Mouse (Mus musculus): ENCODE measurements at regions not wholly inside any gene's neighbourhood (a gene's known extent, or its start where the extent isn't known, plus 50 kb on each side); places are given as distances from the start of the nearest gene placed in this dataset.
"Not testable (repeated sequence)": the region's sequence is repeated elsewhere in the genome, so short reads cannot be mapped to it uniquely, and the experiment has no call there.

DNA sequence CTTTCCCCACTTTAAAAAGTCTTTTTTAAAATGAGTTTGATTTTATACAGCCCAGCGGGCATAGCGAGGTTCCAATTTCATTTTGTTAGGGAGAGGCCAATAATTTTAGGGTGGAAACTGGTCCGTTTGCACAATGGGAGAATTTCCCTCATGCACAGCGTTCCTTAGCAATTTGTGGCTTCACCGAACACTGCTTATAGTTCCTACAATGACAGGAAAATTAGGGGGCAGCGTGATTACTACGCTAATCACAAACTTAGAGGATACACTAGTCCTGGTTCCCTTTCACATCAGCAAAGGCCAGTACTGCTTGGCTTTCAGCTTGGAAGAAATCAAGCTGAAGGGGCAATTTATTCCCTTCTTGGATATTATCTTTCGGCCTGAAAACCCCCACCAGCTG is 745.1 kb upstream of the Gm19410 start:
- DNase-seq, result no peak

DNA sequence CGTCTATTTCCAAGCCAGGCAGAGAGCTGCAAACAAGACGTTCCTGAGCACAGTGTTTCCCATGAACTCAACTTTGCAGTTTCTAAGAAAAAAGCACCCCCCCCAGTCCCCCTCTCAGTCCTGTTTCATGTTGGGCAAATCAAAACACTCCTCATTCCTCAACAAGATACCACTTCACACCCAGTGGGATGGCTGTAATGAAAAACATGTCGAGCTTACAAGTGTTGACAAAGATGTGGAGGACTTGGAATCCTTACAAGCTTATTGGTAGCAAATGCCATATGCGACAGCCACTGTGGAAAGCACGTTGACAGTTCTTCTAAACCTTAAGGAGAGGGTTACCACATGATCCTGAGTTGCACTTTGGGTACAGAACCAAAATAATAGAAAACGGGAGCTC is 742.9 kb upstream of the Gm19410 start:
- no peak for DNase-seq

DNA sequence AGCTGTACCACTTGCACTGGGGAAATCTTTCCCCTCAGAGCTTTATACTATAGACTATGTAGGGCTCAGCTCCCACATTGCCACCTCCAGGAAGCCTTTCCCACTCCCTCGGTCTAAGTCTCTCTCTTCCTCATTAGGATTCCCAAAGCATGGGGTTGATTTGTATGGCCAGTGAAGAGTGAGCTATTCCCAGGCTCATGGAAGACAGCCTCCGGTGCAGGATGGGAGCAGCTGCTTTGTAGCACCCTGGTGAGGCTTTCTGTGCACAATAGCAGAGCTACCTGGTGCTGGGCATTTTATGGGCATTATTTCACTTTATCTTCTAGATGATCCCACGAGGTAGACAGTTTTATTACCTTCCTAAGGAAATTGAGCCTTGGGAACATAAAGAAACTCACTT is 717.8 kb upstream of the Gm19410 start:
- no peak for DNase-seq

DNA sequence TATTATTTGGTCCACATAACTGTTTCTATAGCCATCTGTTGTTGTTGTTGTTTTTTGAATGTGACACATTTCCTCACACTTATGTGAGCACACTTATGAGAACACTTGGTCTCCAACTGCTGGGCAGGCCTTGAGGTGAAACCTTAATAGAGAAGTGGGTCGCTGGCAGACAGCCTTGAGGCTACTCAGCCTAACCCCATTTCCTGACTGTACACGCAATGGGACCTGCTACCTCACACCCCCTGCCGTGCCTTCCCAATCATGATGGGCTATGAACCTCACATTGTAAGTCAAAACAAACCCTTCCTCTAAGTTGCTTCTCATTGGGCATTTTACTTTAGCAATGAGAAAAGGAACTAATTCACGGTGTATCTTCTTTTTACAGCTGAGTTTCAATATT is 712.1 kb upstream of the Gm19410 start:
- DNase-seq, result no peak

DNA sequence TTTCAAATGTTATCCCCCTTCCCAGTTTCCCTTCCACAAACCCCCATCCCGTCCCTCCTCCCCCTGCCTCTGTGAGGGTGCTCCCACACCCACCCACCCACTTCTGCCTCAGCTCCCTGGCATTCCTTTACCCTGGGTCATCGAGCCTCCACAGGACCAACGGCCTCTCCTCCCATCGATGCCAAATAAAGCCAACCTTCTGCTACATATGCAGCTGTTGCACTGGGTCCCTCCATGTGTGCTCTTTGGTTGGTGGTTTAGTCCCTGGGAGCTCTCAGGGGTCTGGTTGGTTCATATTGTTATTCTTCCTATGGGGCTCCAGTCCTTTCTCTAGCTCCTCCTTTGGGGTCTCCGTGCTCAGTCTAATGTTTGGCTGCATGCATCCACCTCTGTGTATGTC is 704.5 kb upstream of the Gm19410 start:
- no peak for DNase-seq

DNA sequence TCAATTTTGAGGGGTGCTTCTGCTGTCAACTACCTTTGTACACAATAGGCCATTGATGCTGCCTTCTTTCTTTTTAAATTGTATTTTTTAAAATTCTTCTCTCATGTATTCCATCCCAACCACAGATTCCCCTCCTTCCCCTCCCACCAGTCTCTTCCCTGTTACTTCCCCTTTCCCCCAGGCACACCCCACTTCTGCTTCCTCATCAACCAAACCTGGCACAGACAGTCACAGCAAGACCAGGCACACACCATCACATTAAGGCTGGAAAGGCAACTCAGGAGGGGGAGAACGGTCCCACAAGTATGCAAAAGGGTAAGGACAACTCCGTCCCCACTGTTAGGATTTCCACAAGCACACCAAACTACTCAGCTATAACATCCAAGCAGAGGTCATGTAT is 697.4 kb upstream of the Gm19410 start:
- DNase-seq, result no peak

DNA sequence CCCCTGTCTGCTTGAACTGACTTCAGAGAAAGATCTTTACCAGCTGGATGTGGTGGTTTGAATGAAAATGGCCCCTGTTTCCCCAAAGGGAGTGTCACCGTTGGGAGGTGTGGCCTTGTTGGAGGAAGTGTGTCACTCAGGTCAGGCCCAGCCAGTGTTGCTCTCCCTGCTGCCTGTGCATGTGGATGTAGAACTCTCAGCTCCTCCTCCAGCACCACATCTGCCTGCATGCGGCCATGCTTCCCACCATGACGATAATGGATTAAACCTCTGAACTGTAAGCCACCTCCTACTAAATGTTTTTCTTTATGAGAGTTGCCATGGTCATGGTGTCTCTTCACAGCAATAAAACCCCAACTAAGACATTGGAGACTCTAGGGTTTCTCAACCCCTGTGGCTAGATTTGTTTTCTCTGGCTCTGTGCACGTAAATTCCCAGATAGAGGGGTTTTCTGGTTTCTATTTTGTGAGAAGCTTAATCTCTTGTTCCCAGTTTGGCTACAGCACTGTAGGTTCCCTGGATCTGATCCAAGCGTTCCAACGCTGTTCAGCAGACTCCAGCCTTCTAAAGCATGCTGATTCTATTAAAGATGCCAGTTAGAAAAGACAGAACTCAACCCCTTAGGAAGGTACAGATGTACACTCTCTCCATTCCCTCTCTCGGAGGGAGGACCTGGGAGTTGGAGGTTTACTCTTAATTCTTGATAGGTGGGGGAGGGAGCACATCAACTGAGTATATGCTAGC is 695.2 kb upstream of the Gm19410 start:
- DNase-seq, result peak; percentile 22

DNA sequence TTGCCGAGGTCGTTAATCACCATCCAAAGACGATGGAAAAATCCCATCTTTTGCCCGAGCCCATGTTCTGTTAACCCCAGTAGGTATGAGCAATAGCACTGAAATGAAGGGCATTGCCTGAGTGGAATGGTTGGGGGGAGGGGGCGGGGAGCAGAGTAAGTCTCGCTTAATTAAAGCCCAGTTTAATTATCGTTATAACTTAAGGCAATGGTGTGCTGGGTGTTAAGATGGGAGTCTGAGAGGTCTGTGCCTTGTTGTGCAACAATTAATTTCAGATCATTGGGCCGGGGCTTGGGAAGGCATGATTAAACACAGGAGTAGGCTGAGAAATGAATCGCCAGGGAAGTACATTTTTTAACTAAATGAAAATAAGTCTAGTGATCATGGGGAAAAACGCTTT is 689.6 kb upstream of the Gm19410 start:
- no peak for DNase-seq

DNA sequence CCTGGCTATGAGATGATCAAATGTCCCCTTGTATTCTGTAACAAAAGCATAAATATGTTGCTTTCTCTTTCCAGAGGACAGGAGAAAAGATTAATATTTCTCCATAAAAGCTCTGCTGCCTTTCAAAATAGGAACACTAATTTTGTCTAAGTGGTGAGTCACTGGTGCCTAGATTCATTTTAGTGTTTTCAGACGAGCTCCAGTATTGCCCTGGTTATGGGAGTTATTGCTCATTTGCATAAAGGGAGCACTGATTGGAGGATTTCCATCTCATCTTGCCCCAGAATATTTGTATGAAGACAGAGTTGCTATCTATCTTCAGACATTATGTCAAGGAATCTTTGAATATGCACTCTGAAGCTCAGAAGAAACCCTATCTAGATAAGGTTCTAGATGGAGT is 682.4 kb upstream of the Gm19410 start:
- no peak for DNase-seq

DNA sequence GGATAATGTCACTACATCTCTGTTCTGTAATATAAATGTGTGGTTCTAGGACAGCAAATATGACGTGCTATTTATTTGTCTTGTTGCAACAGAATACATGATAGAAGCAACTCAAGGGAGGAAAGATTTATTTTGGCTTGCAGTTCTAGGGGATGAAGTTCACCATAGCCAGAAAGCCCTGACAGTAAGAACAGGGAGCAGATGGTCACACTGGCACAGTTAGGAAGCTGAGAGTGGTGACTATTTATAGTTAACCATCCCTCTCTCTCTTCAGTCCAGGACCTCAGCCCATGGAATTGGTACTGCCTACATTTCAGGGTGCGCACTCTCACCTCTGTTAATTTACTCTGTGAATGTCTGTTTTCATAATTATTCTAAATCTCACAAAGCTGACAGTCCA is 678.5 kb upstream of the Gm19410 start:
- DNase-seq, result no peak

DNA sequence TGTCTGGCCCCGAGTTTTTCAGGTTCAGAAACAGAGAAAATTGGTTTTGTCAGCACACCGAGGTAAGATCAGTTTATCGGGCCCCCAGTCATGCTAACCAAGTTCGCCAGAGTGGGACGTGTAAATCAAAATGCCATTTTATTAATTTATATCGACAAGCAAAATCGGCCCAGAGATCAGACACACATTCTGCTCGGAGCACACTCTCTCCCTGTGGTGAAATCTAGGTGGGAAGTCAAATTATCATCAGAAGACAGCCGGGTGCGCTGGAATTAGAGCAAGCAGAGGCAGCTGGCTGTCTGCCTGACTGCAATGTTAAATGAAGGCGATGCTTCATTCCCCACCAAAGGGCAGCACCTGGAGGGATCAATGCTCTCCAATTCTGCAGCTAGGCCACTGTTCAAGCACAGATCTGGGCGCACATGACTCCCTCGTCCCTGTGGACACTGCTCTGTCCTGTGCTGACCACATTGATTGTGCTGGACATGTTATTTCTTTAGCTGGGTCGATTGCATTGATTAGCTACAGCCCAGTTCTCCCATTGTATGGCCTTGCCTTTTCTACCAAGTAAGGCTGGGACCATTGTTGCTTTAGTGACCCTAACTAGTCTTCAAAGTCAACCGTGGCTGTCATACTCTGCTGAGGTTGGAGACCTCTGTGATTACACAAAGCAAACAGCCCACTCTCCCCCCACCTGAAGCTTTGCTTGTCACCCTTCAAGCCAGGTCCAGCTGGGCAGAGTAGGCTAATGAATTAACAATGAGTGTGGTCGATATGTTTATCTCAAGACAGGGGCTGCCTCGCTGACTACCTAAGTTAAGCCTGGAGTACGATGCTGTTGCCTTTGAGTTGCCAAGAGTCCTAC is 677.0 kb upstream of the Gm19410 start:
- no peak for DNase-seq

DNA sequence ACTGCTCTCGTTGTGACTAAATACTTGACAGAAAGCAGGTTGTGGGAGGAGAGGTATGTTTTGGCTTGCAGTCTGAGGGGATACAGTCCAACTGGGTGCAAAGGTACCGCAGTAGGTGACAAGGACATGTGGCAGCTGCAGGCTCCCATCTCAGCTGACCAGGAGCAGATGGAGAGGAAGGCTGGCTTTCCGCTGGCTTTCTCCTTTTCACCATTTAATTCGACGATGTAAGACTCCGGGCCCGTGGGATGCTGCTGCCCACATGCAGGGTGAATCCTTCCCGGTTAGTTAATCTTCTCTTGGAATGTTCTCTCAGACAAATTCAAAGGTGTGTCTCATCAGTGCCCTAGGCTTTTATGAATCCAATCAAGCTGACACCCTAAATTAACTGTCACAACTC is 676.1 kb upstream of the Gm19410 start:
- DNase-seq, result no peak

DNA sequence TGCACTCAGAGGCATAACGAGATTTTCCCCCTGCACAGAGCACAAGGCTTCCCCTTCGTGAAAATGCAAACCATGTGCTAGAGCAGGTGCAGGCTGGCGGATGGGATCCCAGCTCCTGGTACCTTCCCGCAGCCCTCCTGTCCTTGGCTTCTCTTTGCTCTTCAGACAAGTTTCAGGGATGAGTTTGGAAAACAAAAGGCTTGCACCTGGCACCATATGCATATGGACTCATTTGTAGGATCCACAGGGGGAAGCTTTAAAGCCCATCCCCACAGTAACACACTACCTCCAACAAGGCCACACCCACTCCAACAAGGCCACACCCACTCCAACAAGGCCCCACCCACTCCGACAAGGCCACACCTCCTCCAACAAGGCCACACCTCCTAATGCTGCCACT is 663.9 kb upstream of the Gm19410 start:
- DNase-seq, result no peak

DNA sequence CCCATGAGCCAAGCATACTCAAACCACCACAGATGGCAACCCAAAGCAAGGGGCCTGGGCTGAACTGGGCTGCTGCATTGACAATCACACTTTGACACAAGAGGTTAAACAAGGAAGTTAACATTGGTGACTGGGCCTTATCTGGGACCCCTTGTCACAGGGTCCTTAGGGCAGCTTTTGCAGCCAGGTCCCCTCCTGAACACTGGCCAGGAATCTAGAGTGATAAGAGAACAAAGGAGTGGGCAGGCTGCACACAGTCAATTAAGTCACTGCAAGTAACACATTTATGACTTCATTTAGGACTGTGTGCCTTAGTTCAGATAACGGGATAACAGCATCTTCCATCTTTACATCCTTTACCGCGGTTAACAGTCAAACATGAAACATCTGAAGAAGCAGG is 663.5 kb upstream of the Gm19410 start:
- DNase-seq, result not testable (repeated sequence)

DNA sequence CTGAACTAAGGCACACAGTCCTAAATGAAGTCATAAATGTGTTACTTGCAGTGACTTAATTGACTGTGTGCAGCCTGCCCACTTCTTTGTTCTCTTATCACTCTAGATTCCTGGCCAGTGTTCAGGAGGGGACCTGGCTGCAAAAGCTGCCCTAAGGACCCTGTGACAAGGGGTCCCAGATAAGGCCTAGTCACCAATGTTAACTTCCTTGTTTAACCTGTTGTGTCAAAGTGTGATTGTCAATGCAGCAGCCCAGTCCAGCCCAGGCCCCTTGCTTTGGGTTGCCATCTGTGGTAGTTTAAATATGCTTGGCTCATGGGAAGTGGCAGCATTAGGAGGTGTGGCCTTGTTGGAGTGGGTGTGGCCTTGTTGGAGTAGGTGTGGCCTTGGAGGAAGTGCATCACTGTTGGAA is 661.1 kb upstream of the Gm19410 start:
- not testable (repeated sequence) for DNase-seq

DNA sequence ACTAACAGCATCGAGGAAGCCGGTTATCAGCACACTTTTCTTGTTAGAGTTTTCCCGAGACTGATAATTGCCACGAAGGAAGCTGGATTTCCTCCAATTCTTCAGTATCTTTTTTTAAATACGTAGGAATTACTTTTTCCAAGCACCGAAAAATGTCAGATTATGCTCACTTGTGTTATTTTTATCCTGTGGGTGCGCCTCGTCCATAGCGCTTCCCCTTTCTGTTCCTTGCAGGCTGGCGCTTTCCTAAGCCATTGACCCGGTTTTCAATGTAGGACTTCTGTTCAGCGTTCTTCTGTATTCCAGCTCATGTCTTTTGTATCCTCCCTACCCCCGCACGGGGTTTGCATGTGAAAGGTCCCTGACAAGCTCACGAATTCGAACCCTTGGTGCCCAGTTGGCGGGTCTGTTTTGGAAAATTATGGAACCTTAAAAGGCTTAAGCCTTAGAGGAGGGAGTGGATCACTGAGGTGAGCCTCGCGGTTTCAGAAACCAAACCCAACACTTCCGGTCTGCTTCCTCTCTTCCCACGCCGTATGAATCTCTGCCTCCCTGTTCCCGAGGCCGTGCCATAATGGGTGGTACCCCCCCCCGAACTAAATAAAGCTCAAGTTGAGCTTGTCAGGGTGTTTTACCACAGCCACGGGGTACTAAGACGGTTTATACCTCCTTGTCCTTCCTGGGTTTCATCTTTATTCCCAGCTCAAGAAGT is 655.9 kb upstream of the Gm19410 start:
- no peak for DNase-seq

DNA sequence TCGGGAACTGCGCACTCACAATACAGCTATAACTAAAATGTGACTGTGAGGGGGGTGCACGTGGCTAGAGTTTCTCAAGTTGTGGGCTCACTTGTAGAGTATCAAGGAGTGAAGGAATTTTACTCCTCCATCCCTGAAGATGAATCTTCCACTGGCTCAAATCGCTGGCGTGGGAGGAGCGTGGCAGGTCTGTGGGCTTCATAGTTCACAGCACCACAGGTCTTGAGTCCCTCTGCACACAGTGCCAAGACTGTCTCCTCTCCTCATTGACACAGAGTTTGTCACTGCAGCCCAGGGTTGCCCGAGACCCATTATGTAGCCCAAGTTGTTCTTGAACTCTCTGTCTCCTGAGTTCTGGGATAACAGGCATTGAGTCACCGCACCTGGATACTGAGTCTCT is 655.3 kb upstream of the Gm19410 start:
- DNase-seq, result no peak

DNA sequence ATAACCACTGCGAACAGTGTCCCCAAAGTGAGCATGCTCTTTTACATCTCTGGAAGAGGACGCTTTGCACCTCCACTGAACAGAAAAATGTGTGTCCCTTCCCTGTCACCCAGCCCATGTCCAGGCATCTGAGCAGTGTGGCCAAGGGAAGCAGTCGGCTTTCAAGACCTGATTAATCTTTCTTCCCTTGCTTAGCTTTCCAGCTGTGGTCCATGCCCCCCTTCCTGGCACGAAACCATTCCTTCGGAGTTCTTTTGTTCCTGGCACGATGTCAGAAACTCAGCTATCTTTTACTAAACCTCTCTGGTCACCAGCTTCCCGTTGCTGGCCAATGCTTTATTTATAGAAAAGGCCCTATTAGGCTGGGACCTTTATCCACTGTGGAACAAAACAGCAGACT is 654.5 kb upstream of the Gm19410 start:
- DNase-seq, result no peak

DNA sequence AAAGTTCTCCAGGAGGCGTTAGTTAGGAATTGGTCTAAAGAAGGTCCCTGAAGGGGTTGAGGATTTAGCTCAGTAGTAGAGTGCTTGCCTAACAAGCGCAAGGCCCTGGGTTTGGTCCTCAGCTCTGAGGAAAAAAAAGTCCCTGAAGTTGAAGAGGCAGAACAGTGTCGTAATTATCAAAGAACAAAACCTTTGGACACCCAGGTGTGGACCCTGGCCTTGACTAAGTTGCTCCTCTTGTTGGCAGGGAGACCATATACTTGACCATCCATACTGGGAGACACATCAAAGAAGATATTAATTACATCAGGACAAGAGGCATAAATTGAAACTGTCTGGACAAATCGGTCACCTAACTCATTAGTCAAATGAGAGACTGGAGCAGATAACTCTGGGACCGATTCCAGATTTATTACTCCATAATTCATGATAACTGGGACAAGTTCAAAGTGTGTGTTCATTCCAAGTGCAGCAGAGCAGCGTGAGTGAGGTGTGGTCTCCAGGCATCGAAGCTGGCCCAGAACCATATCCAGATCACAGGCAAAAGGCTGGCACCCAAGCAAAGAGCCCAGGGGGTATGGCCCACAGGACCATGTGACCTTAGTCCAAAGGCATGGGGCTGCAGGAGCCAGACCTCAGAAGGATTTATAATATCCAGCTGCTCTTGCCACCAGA is 652.9 kb upstream of the Gm19410 start:
- DNase-seq, result no peak

DNA sequence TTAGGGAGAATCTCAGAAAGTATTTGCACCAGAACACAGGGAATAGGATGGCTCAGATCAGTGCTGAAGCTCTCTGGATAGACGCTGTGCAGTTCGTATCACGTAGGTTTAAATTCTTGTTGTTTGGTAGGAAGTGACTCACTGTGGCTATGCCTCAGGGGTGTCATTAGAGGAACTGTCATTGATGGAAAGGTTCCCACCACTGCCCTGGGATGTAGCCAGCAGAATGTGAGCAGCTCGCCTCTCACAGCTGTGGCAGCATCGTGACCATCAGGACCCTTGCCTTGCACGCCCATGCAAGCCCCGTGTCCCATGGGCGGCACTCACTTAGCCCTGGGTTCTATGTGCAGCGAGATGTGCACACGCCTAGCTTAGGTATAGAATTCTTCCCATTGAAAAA is 651.6 kb upstream of the Gm19410 start:
- no peak for DNase-seq

DNA sequence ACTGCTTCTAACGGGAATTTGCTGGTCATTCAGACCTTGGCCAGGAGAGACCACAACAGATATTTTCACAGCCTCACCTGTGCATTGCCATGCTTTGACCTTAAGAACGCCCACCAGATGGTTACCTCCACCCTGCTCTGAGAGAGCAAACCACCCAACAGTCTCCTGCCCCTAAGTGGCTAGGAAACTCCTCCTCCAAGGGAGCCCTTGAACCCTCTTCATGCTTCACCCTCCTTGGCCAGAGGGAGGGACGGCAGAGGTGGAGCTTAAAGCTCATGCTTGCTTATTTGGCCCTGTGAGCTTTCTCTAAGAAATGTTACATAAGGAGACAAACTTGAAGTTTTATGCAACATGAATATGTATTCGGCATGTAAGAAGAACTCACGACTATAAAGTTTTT is 645.0 kb upstream of the Gm19410 start:
- DNase-seq, result no peak

DNA sequence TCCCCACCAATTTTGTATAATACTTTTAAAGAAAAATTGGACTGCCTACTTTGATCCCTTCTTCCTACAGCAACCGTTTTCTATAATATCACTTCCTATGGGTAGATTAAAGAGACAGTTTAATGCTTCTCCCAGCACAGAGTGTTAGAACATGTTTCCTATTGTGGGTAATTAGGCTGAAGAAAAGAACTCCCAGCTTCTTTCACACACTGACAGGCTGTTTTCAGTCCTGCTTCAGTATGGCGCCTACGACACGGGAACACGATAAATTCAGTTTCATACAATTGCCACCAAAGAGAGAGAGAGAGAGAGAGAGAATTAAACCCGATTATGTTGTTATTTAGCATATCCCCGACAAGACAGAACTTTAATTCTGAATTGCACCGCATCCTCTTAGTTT is 644.5 kb upstream of the Gm19410 start:
- no peak for DNase-seq

DNA sequence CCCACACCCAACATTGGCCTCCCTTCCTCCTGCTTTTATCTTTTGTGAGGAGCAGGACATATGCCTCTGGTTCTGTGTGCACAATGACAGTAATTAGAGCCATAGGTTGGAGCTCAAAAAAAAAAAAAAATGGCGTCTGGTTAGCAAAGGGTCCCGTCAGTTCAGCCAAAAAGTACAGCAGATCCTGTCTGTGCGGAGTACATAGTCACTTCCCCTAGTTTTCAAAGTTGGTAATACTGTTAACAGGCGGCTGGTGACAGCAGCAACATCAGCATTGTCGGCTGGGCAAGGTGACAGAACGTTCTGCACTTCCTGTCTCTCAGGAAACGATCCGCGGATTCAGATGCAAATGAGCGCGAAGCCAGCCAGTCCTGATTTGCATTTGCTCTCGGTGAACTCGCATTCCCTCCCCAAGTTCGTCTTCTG is 642.4 kb upstream of the Gm19410 start:
- DNase-seq, result peak; percentile 33
